Mouse (Mus musculus) small intestine, adult 2 months (tissue): ENCODE data around the gene Tmsb15a. TPM values are rescaled to one million over a fixed set of nuclear protein-coding genes. Genes with fewer than 3 reads are reported as not detected.
A peak's percentile ranks its signal among the peaks of the same experiment; 100 is the strongest.

Source experiments
- H3K27ac ChIP-seq: fragments of 200-500 bp; 2 replicates; pipeline ENCODE4 v1.5.1; 2012; ENCODE audit warnings: low read depth, low read length, control low read depth, inconsistent platforms; ENCODE audit not compliant: insufficient read depth
- H3K27me3 ChIP-seq: fragments of 200-500 bp; 2 replicates; pipeline ENCODE4 v1.6.1; 2012; ENCODE audit warnings: mild to moderate bottlenecking, moderate library complexity, low read length, inconsistent platforms; ENCODE audit not compliant: control insufficient read depth, insufficient read depth
- H3K36me3 ChIP-seq: fragments of 200-500 bp; 2 replicates; pipeline ENCODE4 v1.6.1; 2012; ENCODE audit warnings: mild to moderate bottlenecking, low read length, control low read depth, inconsistent platforms; ENCODE audit not compliant: control insufficient read depth, insufficient read depth
- H3K4me1 ChIP-seq: fragments of 200-500 bp; 2 replicates; pipeline ENCODE4 v1.6.1; 2012; ENCODE audit warnings: low read length, inconsistent platforms, mixed read lengths; ENCODE audit not compliant: control insufficient read depth, insufficient read depth, insufficient read length
- H3K4me3 ChIP-seq: fragments of 200-500 bp; 2 replicates; pipeline ENCODE4 v1.5.1; 2012; ENCODE audit warnings: low read depth, mild to moderate bottlenecking, control low read depth, inconsistent platforms, low read length, moderate library complexity
- CTCF ChIP-seq: fragments of 200-500 bp; IDR thresholded peaks from 2 replicates; pipeline ENCODE4 v1.5.1; 2012; ENCODE audit warnings: low read depth, mild to moderate bottlenecking, control low read depth, inconsistent platforms, low read length, moderate library complexity, mixed read lengths; ENCODE audit not compliant: insufficient replicate concordance, insufficient read length; ENCODE audit errors: extremely low read depth
- POLR2A ChIP-seq: fragments of 200-500 bp; IDR thresholded peaks from 2 replicates; pipeline ENCODE4 v1.6.1; 2012; ENCODE audit warnings: low read depth, mild to moderate bottlenecking, control low read depth, inconsistent platforms, low read length, moderate library complexity
- WGBS: fragments of 180-500 bp; shearing (Covaris S2); methylation state at CpG from one replicate; pipeline ENCODE4 v1.1.7; 2018; 5-methylcytosine and 5-hydroxymethylcytosine counted together
- polyA plus RNA-seq: library from polyadenylated mRNA; depleted of rRNA; stranded (reverse); fragments of >200 nt; gene quantifications from 2 replicates; pipeline ENCODE4 v1.2.3, GENCODE M21; 2012; rRNA removed

Gene Tmsb15a
- polyA plus RNA-seq, 1 experiment, result not detected

GRCm38 (mm10) chrX:135742304-135743055 is 17.4 kb upstream of the Tmsb15a start, which contains the start of the genes Armcx5 and Gprasp1:
Gene Armcx5 (plus strand): TSS chrX:135742733.
Gene Gprasp1 (plus strand): TSS chrX:135742733.
- TF ChIP-seq POLR2A, result peak; percentile 42; the same call in 1 of the 2 replicates
- TF ChIP-seq CTCF, result no peak
- 15% methylated on average over 48 of the region's 48 CpGs for WGBS
- Histone ChIP-seq H3K27ac (peak within 1 kb of the TSS; percentile 52), H3K4me3 (peak within 1 kb of the TSS; percentile 89), H3K27me3 (no peaks in the 10 kb centered on the region), H3K4me1 (no peaks in the 10 kb centered on the region), H3K36me3 (peaks cover 4% of the 10 kb centered on the region; the same call in 1 of the 2 replicates)

GRCm38 (mm10) chrX:135738730-135739520 is 13.9 kb upstream of the Tmsb15a start:
- Histone ChIP-seq H3K4me3 (no peak overlapping the region), H3K36me3 (no peaks in the 10 kb centered on the region), H3K4me1 (no peaks in the 10 kb centered on the region), H3K27ac (no peak overlapping the region), H3K27me3 (no peaks in the 10 kb centered on the region)
- TF ChIP-seq CTCF (no peak), POLR2A (no peak)
- 36% methylated on average over 2 of the region's 2 CpGs for WGBS

GRCm38 (mm10) chrX:135712845-135713244 is 12.2 kb downstream of the Tmsb15a start:
- 75% methylated on average over 2 of the region's 2 CpGs for WGBS
- Histone ChIP-seq H3K4me1 (no peaks in the 10 kb centered on the region), H3K27ac (no peak overlapping the region), H3K27me3 (no peaks in the 10 kb centered on the region), H3K36me3 (no peaks in the 10 kb centered on the region), H3K4me3 (no peak overlapping the region)
- TF ChIP-seq CTCF (no peak), POLR2A (no peak)

- H3K27ac ChIP-seq, result no peak overlapping the region
- no peak for TF ChIP-seq POLR2A
- TF ChIP-seq CTCF, result no peak
- no peaks in the 10 kb centered on the region for H3K4me1 ChIP-seq
- H3K27me3 ChIP-seq, result no peaks in the 10 kb centered on the region
- no peak overlapping the region for H3K4me3 ChIP-seq
- 35% methylated on average over 2 of the region's 2 CpGs for WGBS
- H3K36me3 ChIP-seq, result no peaks in the 10 kb centered on the region
Measured at GRCm38 (mm10) chrX:135704349-135704748, 20.7 kb downstream of the Tmsb15a start.

GRCm38 (mm10) chrX:135703111-135703510 is 21.9 kb downstream of the Tmsb15a start:
- Histone ChIP-seq H3K4me1 (no peaks in the 10 kb centered on the region), H3K27ac (no peak overlapping the region), H3K36me3 (no peaks in the 10 kb centered on the region), H3K4me3 (no peak overlapping the region), H3K27me3 (no peaks in the 10 kb centered on the region)
- TF ChIP-seq POLR2A (no peak), CTCF (no peak)
- 97% methylated on average over 1 of the region's 1 CpGs for WGBS

GRCm38 (mm10) chrX:135693633-135694032 is 31.4 kb downstream of the Tmsb15a start, which contains the start of gene Tcp11x2:
Gene Tcp11x2 (minus strand): TSS chrX:135693790.
- Histone ChIP-seq H3K36me3 (no peaks in the 10 kb centered on the region), H3K4me3 (no peak within 1 kb of the TSS), H3K4me1 (no peaks in the 10 kb centered on the region), H3K27ac (no peak within 1 kb of the TSS), H3K27me3 (no peaks in the 10 kb centered on the region)
- 48% methylated on average over 1 of the region's 1 CpGs for WGBS
- TF ChIP-seq POLR2A (no peak), CTCF (no peak)

GRCm38 (mm10) chrX:135687802-135688201 is 37.3 kb downstream of the Tmsb15a start:
- H3K36me3 ChIP-seq, result no peaks in the 10 kb centered on the region
- no peaks in the 10 kb centered on the region for H3K4me1 ChIP-seq
- H3K27me3 ChIP-seq, result no peaks in the 10 kb centered on the region
- no peak overlapping the region for H3K4me3 ChIP-seq
- WGBS, result 62% methylated on average over 3 of the region's 3 CpGs
- TF ChIP-seq CTCF, result no peak
- TF ChIP-seq POLR2A, result no peak
- H3K27ac ChIP-seq, result no peak overlapping the region

GRCm38 (mm10) chrX:135681858-135682257 is 43.2 kb downstream of the Tmsb15a start:
- no peak for TF ChIP-seq CTCF
- TF ChIP-seq POLR2A, result no peak
- no peak overlapping the region for H3K4me3 ChIP-seq
- 63% methylated on average over 2 of the region's 2 CpGs for WGBS
- H3K36me3 ChIP-seq, result no peaks in the 10 kb centered on the region
- no peaks in the 10 kb centered on the region for H3K4me1 ChIP-seq
- no peak overlapping the region for H3K27ac ChIP-seq
- H3K27me3 ChIP-seq, result no peaks in the 10 kb centered on the region

Other genes with a start within 250 kb of the Tmsb15a start
- gene AV320801, start 230.7 kb downstream of the Tmsb15a start, polyA plus RNA-seq, result not detected in 2 replicates
- 0.25 and 0.43 TPM in 2 replicates for gene Nxf7, start 126.5 kb downstream of the Tmsb15a start, polyA plus RNA-seq
- gene Prame, start 97.6 kb downstream of the Tmsb15a start, polyA plus RNA-seq, result not detected in 2 replicates
- not detected in 2 replicates for gene Tcp11x2, start 31.5 kb downstream of the Tmsb15a start, polyA plus RNA-seq
- gene Armcx5, start 17.5 kb upstream of the Tmsb15a start, polyA plus RNA-seq, result 0.13 TPM in 1 of 2 replicates, not detected in the other
- 1.4 and 2.6 TPM in 2 replicates for gene Gprasp1, start 17.5 kb upstream of the Tmsb15a start, polyA plus RNA-seq
- 0.13 and 0.52 TPM in 2 replicates for gene Bhlhb9, start 72.3 kb upstream of the Tmsb15a start, polyA plus RNA-seq
- gene Gprasp2, start 113.8 kb upstream of the Tmsb15a start, polyA plus RNA-seq, result 0.58 and 1.1 TPM in 2 replicates